Mouse (Mus musculus) hindbrain, postnatal 0 days (tissue): ENCODE measurements at regions not wholly inside any gene's neighbourhood (a gene's known extent, or its start where the extent isn't known, plus 50 kb on each side); places are given as distances from the start of the nearest gene placed in this dataset.
A peak's percentile ranks its signal among the peaks of the same experiment; 100 is the strongest.

Experiments
- ATAC-seq: fragments of 200-750 bp; cut with Nextera tagmentation; 2 replicates; pipeline ENCODE4 v1.8.0; 2017; ENCODE audit warnings: mild to moderate bottlenecking, moderate TSS enrichment, moderate library complexity
- DNase-seq: peaks from one replicate; pipeline ENCODE4 v3.0.0-alpha.2; 2015; ENCODE audit warnings: low spot score
- H3K27ac ChIP-seq: fragments of 300-500 bp; sonication (generic); 2 replicates; pipeline ENCODE4 v1.5.1; 2014; ENCODE audit warnings: mild to moderate bottlenecking
- H3K27me3 ChIP-seq: fragments of 300-500 bp; sonication (generic); 2 replicates; pipeline ENCODE4 v1.6.1; 2014; ENCODE audit warnings: low read length, mixed read lengths; ENCODE audit not compliant: insufficient read depth
- H3K36me3 ChIP-seq: fragments of 300-500 bp; sonication (generic); 2 replicates; pipeline ENCODE4 v1.6.1; 2014; ENCODE audit warnings: low read length, mixed read lengths; ENCODE audit not compliant: insufficient read depth
- H3K4me1 ChIP-seq: fragments of 300-500 bp; sonication (generic); 2 replicates; pipeline ENCODE4 v1.6.1; 2014; ENCODE audit warnings: antibody characterized with exemption, low read length, mixed read lengths; ENCODE audit not compliant: insufficient read depth
- H3K4me2 ChIP-seq: fragments of 300-500 bp; sonication (generic); 2 replicates; pipeline ENCODE4 v1.6.1; 2014; ENCODE audit warnings: low read depth, mild to moderate bottlenecking, low read length, moderate library complexity, mixed read lengths
- H3K4me3 ChIP-seq: fragments of 300-500 bp; sonication (generic); 2 replicates; pipeline ENCODE4 v1.5.1; 2014; ENCODE audit warnings: low read length
- H3K9ac ChIP-seq: fragments of 300-500 bp; sonication (generic); replicated peaks from 2 replicates; pipeline ENCODE4 v1.6.1; 2014; ENCODE audit warnings: mild to moderate bottlenecking, low read length, moderate library complexity, mixed read lengths
- H3K9me3 ChIP-seq: fragments of 300-500 bp; sonication (generic); 2 replicates; pipeline ENCODE4 v1.6.1; 2016; ENCODE audit warnings: low read length, mixed read lengths
- CTCF ChIP-seq: IDR thresholded peaks from 2 replicates; pipeline ENCODE4 v1.5.1; 2016; ENCODE audit warnings: antibody characterized with exemption, control low read depth, low read depth
- WGBS: fragments of 180-500 bp; shearing (Covaris S2); extraction: QIAGEN DNeasy Blood & Tissue Kit; methylation state at CpG from one replicate; pipeline ENCODE4 v1.1.7; 2014; 5-methylcytosine and 5-hydroxymethylcytosine counted together

- 15% methylated on average over 5 of the region's 5 CpGs for WGBS
- H3K4me2 ChIP-seq = no peak overlapping the region
- no peak overlapping the region for H3K4me3 ChIP-seq
- H3K36me3 ChIP-seq = no peaks in the 10 kb centered on the region
- DNase-seq = peak; percentile 42
- H3K4me1 ChIP-seq = 0 out of 2 replicates have a peak, but pooled peaks cover 3% of the 10 kb centered on the region
- 0 out of 2 replicates have a peak, but pooled peaks have one; percentile 15 for ATAC-seq
- no peaks in the 10 kb centered on the region for H3K9me3 ChIP-seq
- no peaks in the 10 kb centered on the region for H3K27me3 ChIP-seq
- no peak overlapping the region for H3K9ac ChIP-seq
- no peak for TF ChIP-seq CTCF
- H3K27ac ChIP-seq = no peak overlapping the region; the same call in 1 of the 2 replicates
These were observed 189.0 kb upstream of the Ctbp2 start for GRCm38 (mm10) chr7:133313115-133313514.

GRCm38 (mm10) chr7:133311116-133311801 lies 187.1 kb upstream of the Ctbp2 start:
- Histone ChIP-seq H3K4me1 (no peaks in the 10 kb centered on the region), H3K27ac (no peak overlapping the region), H3K4me2 (no peak overlapping the region), H3K4me3 (no peak overlapping the region), H3K27me3 (no peaks in the 10 kb centered on the region), H3K9me3 (no peaks in the 10 kb centered on the region), H3K36me3 (no peaks in the 10 kb centered on the region), H3K9ac (no peak overlapping the region)
- WGBS = 31% methylated on average over 9 of the region's 9 CpGs
- DNase-seq (no peak), ATAC-seq (no peak)
- TF ChIP-seq CTCF = no peak

GRCm38 (mm10) chr7:133304461-133304860 lies 180.3 kb upstream of the Ctbp2 start:
- ATAC-seq = no peak

DNA sequence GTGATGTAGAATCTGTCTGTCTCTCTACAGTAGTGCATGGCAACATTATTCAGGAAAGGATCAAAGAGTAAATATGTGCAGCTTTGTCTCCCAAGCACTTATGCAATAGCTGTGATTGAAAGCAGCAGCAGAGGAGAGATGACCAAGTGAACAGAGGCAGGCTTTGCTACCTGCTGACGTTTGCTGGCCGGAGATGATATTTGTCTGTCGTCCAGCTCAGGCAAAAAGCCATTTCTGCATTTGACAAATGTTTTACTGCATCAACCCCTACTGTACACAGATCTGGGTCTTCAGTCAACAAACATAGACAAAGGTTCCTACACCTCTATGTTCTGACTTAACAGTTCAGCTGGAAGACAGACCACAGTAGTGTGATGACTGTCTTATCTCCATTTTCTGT lies 166.3 kb upstream of the Ctbp2 start:
- H3K9me3 ChIP-seq = no peaks in the 10 kb centered on the region
- no peak overlapping the region for H3K4me2 ChIP-seq
- H3K27me3 ChIP-seq = no peaks in the 10 kb centered on the region
- no peak for ATAC-seq
- no peak for DNase-seq
- H3K27ac ChIP-seq = no peak overlapping the region
- no peaks in the 10 kb centered on the region for H3K36me3 ChIP-seq
- no peak overlapping the region for H3K4me3 ChIP-seq
- no peak for TF ChIP-seq CTCF
- WGBS = 91% methylated on average over 3 of the region's 3 CpGs
- no peak overlapping the region for H3K9ac ChIP-seq
- H3K4me1 ChIP-seq = no peaks in the 10 kb centered on the region

More at GRCm38 (mm10) chr7:133304461-133304860, 180.3 kb upstream of the Ctbp2 start:
- DNase-seq = no peak
- Histone ChIP-seq H3K9ac (no peak overlapping the region), H3K4me3 (no peak overlapping the region), H3K4me2 (no peak overlapping the region), H3K27me3 (no peaks in the 10 kb centered on the region), H3K9me3 (no peaks in the 10 kb centered on the region), H3K4me1 (no peaks in the 10 kb centered on the region), H3K27ac (no peak overlapping the region), H3K36me3 (no peaks in the 10 kb centered on the region)
- 60% methylated on average over 5 of the region's 5 CpGs for WGBS
- TF ChIP-seq CTCF = no peak

DNA sequence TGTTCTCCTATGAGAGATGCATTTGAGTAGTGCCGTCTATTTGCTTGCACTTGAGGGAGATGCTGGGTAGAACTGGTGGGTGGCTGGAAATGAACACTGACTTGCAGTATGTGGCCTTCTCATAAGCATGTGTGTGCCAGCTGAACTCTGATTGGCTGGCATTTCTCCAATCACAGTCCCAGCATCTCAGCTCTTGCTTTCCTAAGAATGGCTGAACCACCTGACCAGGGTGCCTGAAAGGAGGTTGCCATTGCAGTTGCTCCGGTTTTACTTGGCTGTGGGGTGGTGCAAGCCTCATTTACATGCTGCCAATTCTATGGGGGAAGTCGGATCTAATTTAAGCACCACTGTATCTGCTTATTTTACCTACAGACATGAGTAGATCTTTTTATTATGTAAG lies 164.1 kb upstream of the Ctbp2 start:
- ATAC-seq (no peak), DNase-seq (no peak)
- Histone ChIP-seq H3K4me2 (no peak overlapping the region), H3K27ac (no peak overlapping the region), H3K4me1 (no peaks in the 10 kb centered on the region), H3K9ac (no peak overlapping the region), H3K9me3 (no peaks in the 10 kb centered on the region), H3K4me3 (no peak overlapping the region), H3K36me3 (no peaks in the 10 kb centered on the region), H3K27me3 (no peaks in the 10 kb centered on the region)
- no peak for TF ChIP-seq CTCF
- 59% methylated on average over 3 of the region's 3 CpGs for WGBS

GRCm38 (mm10) chr7:133286836-133287235 lies 162.7 kb upstream of the Ctbp2 start:
- ATAC-seq (no peak), DNase-seq (no peak)
- H3K4me2 ChIP-seq = no peak overlapping the region
- WGBS = 67% methylated on average over 7 of the region's 7 CpGs
- H3K4me1 ChIP-seq = no peaks in the 10 kb centered on the region
- H3K27ac ChIP-seq = no peak overlapping the region
- no peaks in the 10 kb centered on the region for H3K27me3 ChIP-seq
- no peaks in the 10 kb centered on the region for H3K9me3 ChIP-seq
- no peaks in the 10 kb centered on the region for H3K36me3 ChIP-seq
- no peak overlapping the region for H3K4me3 ChIP-seq
- TF ChIP-seq CTCF = no peak
- H3K9ac ChIP-seq = no peak overlapping the region

DNA sequence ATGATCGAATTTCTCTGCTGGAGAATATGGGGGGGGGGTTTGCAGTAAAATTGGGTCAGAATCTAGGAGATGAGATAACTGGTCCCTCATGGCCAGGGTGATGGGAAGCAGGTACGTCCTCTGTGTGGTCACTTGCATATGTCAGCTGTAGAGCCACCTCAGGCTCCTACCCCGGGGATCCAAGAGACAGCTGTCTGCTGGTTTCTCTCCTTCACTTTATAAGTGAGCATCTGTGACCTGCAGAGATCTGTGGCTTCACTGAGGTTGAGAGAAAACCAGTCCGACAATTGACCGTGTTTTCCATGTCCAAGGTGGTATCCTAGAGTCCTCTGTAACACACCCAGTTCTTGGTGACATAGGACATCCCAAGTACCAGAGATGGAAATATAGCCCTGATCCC lies 162.1 kb upstream of the Ctbp2 start:
- 81% methylated on average over 5 of the region's 5 CpGs for WGBS
- TF ChIP-seq CTCF = no peak

More for the DNA sequence above, 162.1 kb upstream of the Ctbp2 start:
- no peaks in the 10 kb centered on the region for H3K36me3 ChIP-seq
- H3K9ac ChIP-seq = no peak overlapping the region
- no peaks in the 10 kb centered on the region for H3K4me1 ChIP-seq
- H3K4me3 ChIP-seq = no peak overlapping the region
- no peaks in the 10 kb centered on the region for H3K27me3 ChIP-seq
- no peak overlapping the region for H3K27ac ChIP-seq
- no peaks in the 10 kb centered on the region for H3K9me3 ChIP-seq
- ATAC-seq = no peak
- no peak overlapping the region for H3K4me2 ChIP-seq
- no peak for DNase-seq
